Mouse (Mus musculus) G1E (cell line): ENCODE measurements around the gene Ccdc51. TPM values are rescaled to one million over a fixed set of nuclear protein-coding genes. Genes with fewer than 3 reads are reported as not detected.

Experiments
- ATAC-seq: 2 replicates; pipeline ENCODE4 v1.8.0; 2016; ENCODE audit warnings: mild to moderate bottlenecking; ENCODE audit not compliant: insufficient number of reproducible peaks, poor library complexity, low FRiP score, severe bottlenecking; ENCODE audit errors: extremely low read depth
- DNase-seq: peaks from one replicate; pipeline ENCODE4 v3.0.0; 2012; ENCODE audit warnings: low spot score
- H3K27me3 ChIP-seq: 2 replicates; pipeline ENCODE4 v1.6.1; 2012; ENCODE audit warnings: mild to moderate bottlenecking, low read length, inconsistent platforms; ENCODE audit not compliant: insufficient read depth
- H3K36me3 ChIP-seq: replicated peaks from 2 replicates; pipeline ENCODE3; 2012; ENCODE audit warnings: mild to moderate bottlenecking, inconsistent platforms
- H3K4me1 ChIP-seq: 2 replicates; pipeline ENCODE4 v1.6.1; 2012; ENCODE audit warnings: low read depth, low read length, inconsistent platforms, mixed read lengths; ENCODE audit not compliant: insufficient read depth
- H3K4me3 ChIP-seq: 2 replicates; pipeline ENCODE4 v1.5.1; 2012; ENCODE audit warnings: low read depth, mild to moderate bottlenecking, inconsistent platforms, low read length, moderate library complexity, mixed read lengths
- H3K9me3 ChIP-seq: replicated peaks from 2 replicates; pipeline ENCODE4 v1.6.1; 2012; ENCODE audit warnings: inconsistent platforms
- CTCF ChIP-seq: IDR thresholded peaks from 2 replicates; pipeline ENCODE4 v1.5.1; 2012; ENCODE audit warnings: low read depth, low read length, inconsistent platforms, mixed read lengths
- GATA1 ChIP-seq: IDR thresholded peaks from 2 replicates; pipeline ENCODE4 v1.6.1; 2012; ENCODE audit warnings: borderline replicate concordance, low read length, inconsistent platforms, mixed read lengths
- GATA2 ChIP-seq: IDR thresholded peaks from 2 replicates; pipeline ENCODE4 v1.6.1; 2012; ENCODE audit warnings: low read depth, low read length, inconsistent platforms, borderline replicate concordance
- POLR2AphosphoS5 ChIP-seq: IDR thresholded peaks from 2 replicates; pipeline ENCODE4 v1.6.1; 2012; ENCODE audit warnings: low read depth, low read length, inconsistent platforms; ENCODE audit not compliant: insufficient replicate concordance
- TAL1 ChIP-seq: conservative IDR thresholded peaks from 2 replicates; pipeline ENCODE4 v1.6.1; 2012; ENCODE audit warnings: low read depth, low read length, inconsistent platforms, mixed read lengths
- polyA plus RNA-seq: library from polyadenylated mRNA; stranded (reverse); fragments of >175 nt; gene quantifications from 2 replicates; pipeline ENCODE4 v1.2.3, GENCODE M21; 2012
- total RNA-seq, 2 experiments: library from RNA; stranded (forward) in 1 of 2; stranded (reverse) in 1 of 2; fragments of 200-1000 nt in 1 of 2; fragments of >200 nt in 1 of 2; fragmentation: Nextera tagmentation in 1 of 2; gene quantifications; 2 replicates each; pipeline ENCODE4 v1.2.3; 2014 to 2017

Gene Ccdc51
- total and polyA plus RNA-seq, 3 experiments, result 5.0 to 16.8 (median 8.8) TPM

- no peak overlapping the region for H3K4me3 ChIP-seq
- no peaks in the 10 kb centered on the region for H3K9me3 ChIP-seq
- DNase-seq, result no peak
- no peak for TF ChIP-seq CTCF
- TF ChIP-seq TAL1, result no peak
- TF ChIP-seq GATA2, result no peak
- TF ChIP-seq GATA1, result no peak
- TF ChIP-seq POLR2AphosphoS5, result no peak
- peaks cover 33% of the 10 kb centered on the region for H3K4me1 ChIP-seq
- peaks cover 7% of the 10 kb centered on the region; the same call in 1 of the 2 replicates for H3K27me3 ChIP-seq
- peaks cover 15% of the 10 kb centered on the region for H3K36me3 ChIP-seq
- no peak for ATAC-seq
These were observed 40.9 kb upstream of the Ccdc51 start for GRCm38 (mm10) chr9:109041351-109041750.

GRCm38 (mm10) chr9:109046306-109046705 lies 36.0 kb upstream of the Ccdc51 start:
- peak; percentile 10; the same call in 1 of the 2 replicates for TF ChIP-seq CTCF
- no peak for TF ChIP-seq POLR2AphosphoS5
- Histone ChIP-seq H3K4me1 (peaks cover 14% of the 10 kb centered on the region), H3K27me3 (no peaks in the 10 kb centered on the region), H3K9me3 (no peaks in the 10 kb centered on the region), H3K4me3 (no peak overlapping the region), H3K36me3 (peaks cover 19% of the 10 kb centered on the region)
- DNase-seq (peak; percentile 30), ATAC-seq (peak; percentile 45; the same call in 1 of the 2 replicates)

- no peak overlapping the region for H3K4me3 ChIP-seq
- no peak for ATAC-seq
- TF ChIP-seq GATA2 (no peak), TAL1 (no peak), CTCF (no peak), POLR2AphosphoS5 (no peak), GATA1 (no peak)
- peaks cover 33% of the 10 kb centered on the region for H3K36me3 ChIP-seq
- peaks cover 31% of the 10 kb centered on the region for H3K4me1 ChIP-seq
- DNase-seq, result no peak
- no peaks in the 10 kb centered on the region for H3K27me3 ChIP-seq
- H3K9me3 ChIP-seq, result no peaks in the 10 kb centered on the region
These were observed 33.0 kb upstream of the Ccdc51 start for GRCm38 (mm10) chr9:109049316-109049715.

DNA sequence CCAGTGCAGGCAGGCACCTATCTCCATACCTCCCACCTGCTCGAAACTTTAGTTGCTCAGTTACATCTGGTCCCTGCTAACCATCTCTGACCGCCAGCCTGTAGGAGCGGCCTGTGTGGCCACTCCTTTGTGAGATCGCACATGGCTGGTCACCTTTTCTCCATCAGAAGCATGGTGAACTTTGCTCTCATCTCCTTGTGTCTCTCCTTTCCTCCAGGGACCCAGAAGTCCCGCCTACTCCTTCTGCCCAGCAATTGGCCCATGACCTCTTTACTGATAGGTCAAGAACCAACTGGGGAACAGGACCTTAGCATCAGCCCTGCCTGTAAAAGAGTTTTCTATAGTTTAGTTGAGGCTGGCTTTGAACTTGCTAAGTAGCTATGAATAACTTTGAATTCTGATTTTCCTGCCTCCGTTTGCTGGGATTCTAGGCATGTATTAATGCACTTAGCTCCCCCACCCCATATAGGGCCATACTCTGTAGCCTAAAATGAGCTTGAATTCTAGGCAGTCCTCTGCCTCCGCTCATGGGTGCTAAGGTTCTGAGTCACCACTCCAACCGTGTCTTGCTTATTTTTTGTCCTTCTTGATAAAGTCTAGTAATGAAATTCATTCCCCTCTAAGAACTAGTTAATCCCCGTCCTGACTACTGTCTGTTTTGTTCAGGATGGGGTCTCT lies 32.2 kb upstream of the Ccdc51 start:
- Histone ChIP-seq H3K9me3 (no peaks in the 10 kb centered on the region), H3K27me3 (no peaks in the 10 kb centered on the region), H3K36me3 (peaks cover 34% of the 10 kb centered on the region), H3K4me1 (peaks cover 39% of the 10 kb centered on the region), H3K4me3 (0 out of 2 replicates have a peak overlapping the region, but pooled peaks have one; percentile 30)
- TF ChIP-seq GATA1 (no peak), GATA2 (no peak), CTCF (no peak), POLR2AphosphoS5 (no peak), TAL1 (no peak)
- ATAC-seq, result no peak
- DNase-seq, result no peak

DNA sequence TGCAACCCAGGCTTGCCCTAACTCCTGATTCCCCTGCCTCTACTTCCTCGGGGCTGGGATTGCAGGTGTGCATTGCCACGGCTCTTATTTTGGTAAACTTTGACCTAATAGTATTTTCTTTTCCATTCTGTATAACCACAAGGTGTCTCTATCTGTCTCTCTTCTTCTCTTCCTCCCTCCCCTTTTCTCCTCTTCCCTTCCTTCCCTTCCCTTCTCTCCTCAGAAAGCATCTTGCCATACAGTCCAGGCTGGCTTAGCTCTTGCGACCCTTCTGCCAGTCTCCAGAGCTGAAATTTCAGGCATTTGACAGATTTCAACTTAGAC lies 31.7 kb upstream of the Ccdc51 start:
- H3K4me1 ChIP-seq, result peaks cover 44% of the 10 kb centered on the region
- no peak for ATAC-seq
- H3K4me3 ChIP-seq, result no peak overlapping the region
- H3K36me3 ChIP-seq, result peaks cover 38% of the 10 kb centered on the region
- no peaks in the 10 kb centered on the region for H3K27me3 ChIP-seq
- no peak for DNase-seq
- H3K9me3 ChIP-seq, result no peaks in the 10 kb centered on the region
- TF ChIP-seq POLR2AphosphoS5, result no peak
- TF ChIP-seq TAL1, result no peak
- no peak for TF ChIP-seq GATA1
- no peak for TF ChIP-seq GATA2
- no peak for TF ChIP-seq CTCF

- TF ChIP-seq GATA1 (no peak), CTCF (no peak), POLR2AphosphoS5 (no peak), GATA2 (no peak), TAL1 (no peak)
- H3K4me3 ChIP-seq, result no peak overlapping the region
- no peak for DNase-seq
- no peaks in the 10 kb centered on the region for H3K9me3 ChIP-seq
- H3K4me1 ChIP-seq, result peaks cover 48% of the 10 kb centered on the region
- ATAC-seq, result no peak
- H3K27me3 ChIP-seq, result no peaks in the 10 kb centered on the region
- H3K36me3 ChIP-seq, result peaks cover 42% of the 10 kb centered on the region
These were observed 31.2 kb upstream of the Ccdc51 start for GRCm38 (mm10) chr9:109051011-109051501.

DNA sequence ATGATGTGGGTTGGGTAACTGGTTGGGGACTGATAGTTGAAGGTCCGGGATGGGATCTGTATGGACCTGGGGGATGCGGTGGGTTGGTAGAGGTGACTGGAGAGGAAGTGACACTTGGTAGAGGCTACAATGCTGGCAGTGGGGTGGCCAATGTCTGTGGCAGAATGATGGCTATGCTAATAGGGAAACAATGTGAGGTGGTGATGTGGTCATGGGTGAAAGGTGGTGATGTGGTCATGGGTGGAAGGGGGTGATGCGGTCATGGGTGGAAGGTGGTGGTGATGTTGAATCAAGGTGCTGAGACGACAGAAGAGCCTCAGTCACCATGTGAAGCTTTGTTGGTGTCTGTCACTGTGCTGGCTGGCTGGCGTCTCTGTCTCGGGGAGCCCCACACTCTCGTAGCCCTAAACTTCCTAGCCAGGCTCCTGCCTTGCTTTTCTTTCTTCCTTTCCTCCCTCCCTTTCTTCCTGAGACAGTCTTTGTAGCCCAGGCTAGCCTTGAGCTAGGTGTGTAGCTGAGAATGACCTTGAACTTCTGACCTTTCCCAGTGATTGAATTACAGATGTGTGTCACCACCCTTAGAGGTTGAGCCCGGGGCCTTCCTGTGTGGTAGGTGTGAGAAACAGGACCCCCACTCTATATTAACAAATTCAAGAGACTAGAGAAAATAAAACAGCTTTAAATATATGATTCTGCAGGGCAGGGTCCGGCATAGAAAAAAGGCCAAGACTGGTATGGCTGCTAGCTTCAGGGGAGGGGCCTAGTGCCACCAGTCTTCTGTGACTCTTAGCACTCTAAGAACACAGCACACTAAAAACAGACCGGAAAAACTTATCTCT lies 30.4 kb upstream of the Ccdc51 start:
- DNase-seq (no peak), ATAC-seq (no peak)
- H3K36me3 ChIP-seq, result peaks cover 47% of the 10 kb centered on the region
- no peaks in the 10 kb centered on the region for H3K9me3 ChIP-seq
- no peaks in the 10 kb centered on the region for H3K27me3 ChIP-seq
- no peak overlapping the region for H3K4me3 ChIP-seq
- H3K4me1 ChIP-seq, result peaks cover 53% of the 10 kb centered on the region
- TF ChIP-seq GATA2, result no peak
